Mouse (Mus musculus) erythroid progenitor cell, adult 5-6 weeks (primary cell): ENCODE results near the gene Chd6. TPM values are rescaled to one million over a fixed set of nuclear protein-coding genes. Genes with fewer than 3 reads are reported as not detected.

Experiments used
- ATAC-seq: replicated peaks from 2 replicates; pipeline ENCODE4 v1.8.0; 2016; ENCODE audit warnings: moderate number of reproducible peaks, mild to moderate bottlenecking, moderate TSS enrichment, inconsistent platforms; ENCODE audit not compliant: poor library complexity, low FRiP score, severe bottlenecking
- total RNA-seq, 2 experiments: library from RNA; stranded (forward) in 1 of 2; stranded (reverse) in 1 of 2; fragments of 150-400 nt in 1 of 2; fragments of 186-747, 209-891 nt in 1 of 2; gene quantifications; 2 replicates each; pipeline versions ENCODE4 v1.2.3 to v1.2.4; 2015 to 2017; ENCODE audit warnings: low replicate concordance in 2 of 2

Chd6 gene
- total RNA-seq, 2 experiments from 2014 or later = 33.4 to 33.5 TPM

DNA sequence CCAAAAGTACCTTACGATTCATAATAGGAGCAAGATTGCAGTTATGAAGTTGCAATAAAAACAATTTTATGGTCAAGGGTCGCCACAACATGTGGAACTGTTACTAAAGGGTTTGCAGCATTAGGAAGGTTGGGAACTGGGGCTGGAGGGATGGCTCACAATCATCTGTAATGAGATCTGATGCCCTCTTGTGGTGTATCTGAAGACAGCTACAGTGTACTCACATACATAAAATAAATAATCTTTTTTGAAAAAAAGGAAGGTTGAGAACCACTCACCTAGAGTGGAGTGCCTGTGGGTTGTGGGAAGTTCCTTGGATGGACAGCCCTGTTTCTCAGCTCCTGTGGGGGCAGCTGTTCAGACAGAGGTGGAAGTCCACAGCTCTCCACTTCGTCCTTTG lies 166.4 kb downstream of the Chd6 start:
- no peak for ATAC-seq

- ATAC-seq = no peak
Observed at GRCm38 (mm10) chr2:160940930-160941709, 167.8 kb downstream of the Chd6 start.

- ATAC-seq = no peak
Observed at GRCm38 (mm10) chr2:160934451-160934850, 174.4 kb downstream of the Chd6 start.

GRCm38 (mm10) chr2:160933890-160934289 lies 175.0 kb downstream of the Chd6 start:
- ATAC-seq = no peak

GRCm38 (mm10) chr2:160932981-160933380 lies 175.9 kb downstream of the Chd6 start:
- no peak for ATAC-seq

- no peak for ATAC-seq
Observed at GRCm38 (mm10) chr2:160932325-160932724, 176.6 kb downstream of the Chd6 start.

GRCm38 (mm10) chr2:160931378-160931777 lies 177.5 kb downstream of the Chd6 start:
- no peak for ATAC-seq

DNA sequence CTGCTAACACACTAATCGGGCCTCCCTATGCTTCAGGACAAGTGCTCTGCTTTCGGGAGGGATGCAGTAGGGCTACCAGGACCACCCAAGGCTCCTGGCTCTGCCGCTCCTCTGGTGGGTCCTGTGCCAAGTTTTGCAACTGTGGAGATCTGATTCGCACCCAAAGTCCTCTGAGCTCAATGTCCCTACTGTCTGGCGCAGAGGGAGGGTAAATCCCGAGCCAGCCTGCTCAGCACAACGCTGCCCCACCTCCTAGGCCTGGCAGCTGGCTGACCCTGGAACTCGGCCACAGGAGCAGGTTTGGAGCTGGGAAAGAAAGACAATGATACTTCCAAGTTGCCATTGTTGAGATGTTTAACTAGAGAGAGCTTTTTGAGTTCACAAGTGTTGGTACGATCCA lies 183.7 kb downstream of the Chd6 start:
- ATAC-seq = no peak

DNA sequence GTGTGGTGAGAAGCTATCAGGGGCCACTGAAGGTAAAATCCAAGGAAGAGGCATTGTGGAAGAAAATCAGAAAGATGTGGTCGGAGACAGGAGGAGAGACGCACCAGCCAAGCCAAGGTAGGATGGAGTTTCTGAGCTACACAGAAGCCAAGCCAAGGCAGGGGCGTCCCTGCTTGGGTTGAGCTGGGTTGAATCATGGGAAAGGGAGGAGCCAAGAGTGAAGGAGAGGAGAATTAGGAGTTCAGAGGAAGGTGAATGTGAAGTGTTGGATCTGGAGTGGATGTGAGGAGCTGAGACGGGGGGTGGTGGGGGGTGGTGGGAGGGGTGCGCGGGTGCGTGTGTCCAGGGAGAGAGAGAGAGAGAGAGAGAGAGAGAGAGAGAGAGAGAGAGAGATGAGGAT lies 187.6 kb downstream of the Chd6 start:
- ATAC-seq = no peak

DNA sequence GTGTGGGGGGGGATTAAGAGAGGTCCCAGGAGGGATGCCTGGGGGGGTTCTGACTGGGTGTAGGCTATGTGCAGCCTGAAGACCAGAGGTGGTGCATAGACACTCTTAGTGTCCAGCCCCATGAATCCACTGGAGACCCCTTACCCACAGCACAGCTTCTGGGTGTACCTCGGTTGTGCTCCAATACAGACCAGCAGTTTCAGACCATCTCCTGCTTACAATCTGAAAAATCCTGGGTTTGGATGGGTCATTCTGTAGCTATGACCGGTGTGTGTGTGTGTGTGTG lies 190.0 kb downstream of the Chd6 start:
- no peak for ATAC-seq

DNA sequence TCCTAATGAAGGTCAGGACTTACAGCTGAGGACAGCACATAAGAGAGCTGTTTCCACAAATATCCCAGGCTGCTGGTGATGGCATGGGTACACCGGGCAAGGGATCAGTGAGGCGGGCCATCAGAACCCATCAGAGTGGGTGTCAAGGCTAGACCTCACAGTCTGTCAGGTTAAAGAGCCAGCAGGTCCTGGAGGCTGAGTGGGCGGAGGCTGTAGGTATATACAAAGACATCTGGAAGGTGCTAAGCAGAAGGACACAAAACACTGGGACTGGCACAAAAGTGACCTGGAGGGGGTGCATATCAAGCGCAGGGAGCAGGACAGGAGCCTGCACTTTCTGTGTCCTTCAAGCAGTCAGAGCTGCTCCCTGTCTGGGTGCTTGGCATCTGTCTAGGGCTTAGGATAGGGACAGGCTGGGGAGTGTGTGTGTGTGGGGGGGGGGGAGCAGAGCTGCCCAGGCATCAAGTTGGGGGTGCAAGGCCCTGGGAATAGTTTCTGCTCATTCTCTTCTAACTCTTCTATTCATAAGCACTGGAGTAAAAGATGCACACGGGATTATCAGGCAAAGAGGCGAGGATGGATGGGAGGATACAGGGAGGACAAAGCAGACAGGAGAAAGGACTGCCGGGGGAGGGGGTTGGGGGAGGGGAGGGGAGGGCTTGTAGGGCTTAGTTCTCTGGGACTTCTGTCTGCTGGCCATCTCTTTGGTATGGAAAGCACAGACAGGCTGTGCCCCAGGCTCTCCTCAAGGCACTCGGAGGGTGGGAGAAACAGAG lies 190.5 kb downstream of the Chd6 start:
- ATAC-seq = no peak

DNA sequence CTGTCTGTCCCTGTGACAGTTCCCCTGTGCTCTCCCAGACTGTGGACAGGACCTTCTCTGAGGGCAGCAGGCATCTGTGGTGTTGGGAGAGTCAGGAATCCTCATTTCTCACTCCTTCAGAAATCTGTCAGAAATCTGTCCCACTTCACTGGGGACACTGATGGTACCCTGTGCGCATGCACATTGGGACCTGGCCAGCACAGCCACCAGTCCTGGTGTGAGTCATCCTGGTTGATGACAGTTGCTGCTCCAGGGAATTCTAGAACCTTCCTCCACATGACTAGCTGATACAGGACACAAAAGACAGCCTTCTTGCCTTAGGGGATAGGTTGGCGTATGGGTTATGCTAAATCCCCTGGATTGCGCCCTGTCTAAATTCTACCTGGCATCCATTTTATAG lies 191.6 kb downstream of the Chd6 start:
- ATAC-seq = no peak

- no peak for ATAC-seq
Observed at GRCm38 (mm10) chr2:160916714-160917113, 192.2 kb downstream of the Chd6 start.

DNA sequence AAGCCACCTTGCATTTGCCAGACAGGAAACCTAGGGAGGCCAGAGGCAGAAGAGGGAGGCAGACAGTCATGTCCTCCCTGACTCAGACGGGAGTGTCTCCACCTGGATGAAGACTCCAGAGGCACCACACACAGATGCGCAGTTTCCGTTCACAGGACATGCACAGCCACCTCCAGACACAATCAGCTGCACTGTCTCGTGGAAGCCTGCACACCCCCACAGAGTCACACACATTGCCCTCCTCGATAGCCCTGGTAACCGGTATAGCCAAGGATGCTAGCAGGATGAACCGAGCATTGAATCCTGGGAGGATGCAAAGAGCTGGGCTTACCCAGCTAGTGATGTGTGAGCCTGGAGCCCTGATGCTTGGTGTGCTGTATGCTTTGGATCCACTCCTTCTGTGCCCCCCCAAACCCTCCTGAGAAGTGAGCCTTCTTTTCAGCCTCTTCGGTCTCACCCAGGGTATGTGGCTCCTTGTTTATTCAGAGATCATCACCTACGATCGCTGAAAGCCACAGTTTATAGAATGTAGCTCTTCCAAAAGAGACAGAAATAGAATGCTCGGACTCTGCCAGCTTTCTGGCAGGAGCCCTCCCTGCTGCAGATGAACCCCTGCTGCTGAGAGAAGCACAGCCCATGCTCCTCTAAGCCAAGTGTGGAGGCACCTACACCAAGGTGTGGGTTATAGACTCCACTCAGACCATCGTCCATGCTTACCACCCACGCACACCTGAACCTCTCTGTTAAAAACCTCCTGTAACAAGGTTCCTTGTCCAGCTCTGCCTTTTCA lies 192.9 kb downstream of the Chd6 start:
- no peak for ATAC-seq

DNA sequence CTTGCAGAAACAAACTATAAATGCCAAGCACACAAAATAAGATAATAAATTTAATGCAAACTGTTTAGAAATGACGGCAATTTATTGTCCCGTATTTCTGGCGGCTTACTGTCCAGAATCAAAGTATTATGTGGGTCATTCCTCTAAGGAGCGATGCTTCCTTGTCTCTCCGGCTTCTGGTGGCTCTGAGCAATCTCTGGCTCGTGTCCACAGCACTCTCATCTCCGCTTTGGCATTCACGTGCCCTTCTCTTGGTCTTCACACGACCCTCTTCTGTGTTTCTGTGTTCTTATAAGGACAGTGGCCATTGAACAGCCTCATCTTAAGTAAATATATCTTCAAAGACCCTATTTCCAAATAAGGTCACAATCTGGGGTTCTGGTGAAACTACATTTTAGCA lies 194.2 kb downstream of the Chd6 start:
- ATAC-seq = no peak

- no peak for ATAC-seq
Observed at GRCm38 (mm10) chr2:160912231-160912671, 196.6 kb downstream of the Chd6 start, which contains the start of gene Emilin3. Gene Emilin3 (minus strand): TSS chr2:160912328.

- no peak for ATAC-seq
Observed at GRCm38 (mm10) chr2:160911558-160912201, 197.2 kb downstream of the Chd6 start.

- no peak for ATAC-seq
Observed at GRCm38 (mm10) chr2:160910633-160911032, 198.2 kb downstream of the Chd6 start.

DNA sequence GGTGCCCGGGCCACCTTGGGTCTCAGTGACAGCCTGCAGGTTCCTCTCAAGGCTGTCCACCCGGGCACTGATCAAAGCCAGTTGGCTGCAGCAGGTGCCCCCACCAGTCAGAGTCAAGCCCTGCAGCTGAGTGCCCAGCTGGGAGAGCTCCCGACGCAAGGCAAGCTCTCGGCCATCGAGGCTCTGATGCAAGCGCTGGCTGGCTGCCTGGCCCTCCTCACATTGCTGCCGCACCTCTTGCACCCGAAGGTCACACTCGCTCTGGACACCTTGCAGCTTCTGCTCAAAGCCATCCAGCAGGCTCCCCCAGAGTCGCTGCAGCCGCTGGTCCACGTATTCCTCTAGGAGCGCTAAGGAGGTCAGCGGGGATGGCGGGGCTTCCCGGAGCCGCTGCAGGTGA lies 200.3 kb downstream of the Chd6 start:
- no peak for ATAC-seq

- ATAC-seq = no peak
Observed at GRCm38 (mm10) chr2:160906101-160906500, 202.8 kb downstream of the Chd6 start.
